Mouse (Mus musculus): ENCODE measurements around the gene Ube3b. TPM values are rescaled to one million over a fixed set of nuclear protein-coding genes. Genes with fewer than 3 reads are reported as not detected.

Ube3b gene
- polyA plus RNA-seq, 1 experiment from 2014 or later, result 49.2 TPM

GRCm38 (mm10) chr5:114470359-114470758, 90.0 kb downstream of the Ube3b start:
- Histone ChIP-seq H3K27ac (replicated peaks; ENCODE audit: low read depth, low read length) (no peak overlapping the region), H3K27me3 (ENCODE audit: control insufficient read depth, insufficient read depth, low read length) (0 out of 2 replicates have a peak, but pooled peaks cover 8% of the 10 kb centered on the region)
- WGBS, result 88% methylated on average over 3 of the region's 3 CpGs

More at GRCm38 (mm10) chr5:114470359-114470758, 90.0 kb downstream of the Ube3b start:
- Histone ChIP-seq H3K36me3 (ENCODE audit: control insufficient read depth, insufficient read depth, low read length) (no peaks in the 10 kb centered on the region), H3K9ac (replicated peaks; ENCODE audit: low read length) (no peak overlapping the region), H3K4me2 (ENCODE audit: low read length) (no peak overlapping the region), H3K9me3 (ENCODE audit: control insufficient read depth, low read length) (no peaks in the 10 kb centered on the region), H3K4me3 (replicated peaks; ENCODE audit: low read depth, low read length) (no peak overlapping the region), H3K4me1 (ENCODE audit: control insufficient read depth, insufficient read depth, low read length) (peaks cover 39% of the 10 kb centered on the region)
- DNase-seq (no peak), ATAC-seq (ENCODE audit: low FRiP score, low TSS enrichment) (no peak)

Small RNA genes within 50 kb of the gene (microRNA-seq; reads per million reads assigned to microRNA genes)
- 0.59 reads per million for gene Mir7027

Other genes with a start within 250 kb of the Ube3b start
- gene Acacb, start 234.1 kb upstream of the Ube3b start, polyA plus RNA-seq (2014; fragmentation: Nextera tagmentation; extraction: Ambion mirVana), result 3.6 and 5.6 TPM in 2 replicates
- 0.36 and 1.5 TPM in 2 replicates for gene Foxn4, start 106.8 kb upstream of the Ube3b start, polyA plus RNA-seq (2014; fragmentation: Nextera tagmentation; extraction: Ambion mirVana)
- 0.34 and 0.74 TPM in 2 replicates for gene Myo1h, start 91.4 kb upstream of the Ube3b start, polyA plus RNA-seq (2014; fragmentation: Nextera tagmentation; extraction: Ambion mirVana)
- 58.7 and 82.4 TPM in 2 replicates for gene Kctd10, start 99 bp upstream of the Ube3b start, polyA plus RNA-seq (2014; fragmentation: Nextera tagmentation; extraction: Ambion mirVana)
- 18.2 and 26.3 TPM in 2 replicates for gene Mmab, start 63.5 kb downstream of the Ube3b start, polyA plus RNA-seq (2014; fragmentation: Nextera tagmentation; extraction: Ambion mirVana)
- gene Mvk, start 63.7 kb downstream of the Ube3b start, polyA plus RNA-seq (2014; fragmentation: Nextera tagmentation; extraction: Ambion mirVana), result 58.7 and 72.0 TPM in 2 replicates
- gene Fam222a, start 187.4 kb downstream of the Ube3b start, polyA plus RNA-seq (2014; fragmentation: Nextera tagmentation; extraction: Ambion mirVana), result 5.7 and 7.0 TPM in 2 replicates

Data from midbrain, embryonic 14.5 days (tissue).